Mouse (Mus musculus) midbrain, embryonic 12.5 days (tissue): ENCODE data around the gene Ubl7. TPM values are rescaled to one million over a fixed set of nuclear protein-coding genes. Genes with fewer than 3 reads are reported as not detected.

ENCODE experiments used
- ATAC-seq: fragments of 200-750 bp; cut with Nextera tagmentation; 2 replicates; pipeline ENCODE4 v1.8.0; 2017; ENCODE audit warnings: low read depth, moderate TSS enrichment, moderate library complexity; ENCODE audit not compliant: low FRiP score
- H3K27ac ChIP-seq: fragments of 300-500 bp; sonication (generic); replicated peaks from 2 replicates; pipeline ENCODE4 v1.5.1; 2016; ENCODE audit warnings: mild to moderate bottlenecking
- H3K27me3 ChIP-seq: fragments of 300-500 bp; sonication (generic); 2 replicates; pipeline ENCODE4 v1.6.1; 2016; ENCODE audit warnings: mild to moderate bottlenecking
- H3K36me3 ChIP-seq: fragments of 300-500 bp; sonication (generic); 2 replicates; pipeline ENCODE4 v1.6.1; 2016
- H3K4me1 ChIP-seq: fragments of 300-500 bp; sonication (generic); 2 replicates; pipeline ENCODE4 v1.6.1; 2016
- H3K4me2 ChIP-seq: fragments of 300-500 bp; sonication (generic); replicated peaks from 2 replicates; pipeline ENCODE4 v1.6.1; 2016; ENCODE audit warnings: mild to moderate bottlenecking, moderate library complexity
- H3K4me3 ChIP-seq: fragments of 300-500 bp; sonication (generic); 2 replicates; pipeline ENCODE4 v1.5.1; 2016; ENCODE audit warnings: mild to moderate bottlenecking
- H3K9ac ChIP-seq: fragments of 300-500 bp; sonication (generic); replicated peaks from 2 replicates; pipeline ENCODE4 v1.6.1; 2016; ENCODE audit warnings: mild to moderate bottlenecking, moderate library complexity
- H3K9me3 ChIP-seq: fragments of 300-500 bp; sonication (generic); 2 replicates; pipeline ENCODE4 v1.6.1; 2016; ENCODE audit warnings: mild to moderate bottlenecking
- WGBS: fragments of 180-500 bp; shearing (Covaris S2); methylation state at CpG from one replicate; pipeline ENCODE4 v1.1.7; 2016; 5-methylcytosine and 5-hydroxymethylcytosine counted together
- polyA plus RNA-seq: library from polyadenylated mRNA; unstranded; fragments of >200 nt; fragmentation: Nextera tagmentation; extraction: Ambion mirVana; gene quantifications from 2 replicates; pipeline ENCODE4 v1.2.1, GENCODE M21; 2016

Gene Ubl7
- polyA plus RNA-seq, 1 experiment from 2014 or later = 144 TPM

- H3K9me3 ChIP-seq = no peaks in the 10 kb centered on the region
- 83% methylated on average over 4 of the region's 4 CpGs for WGBS
- H3K4me1 ChIP-seq = peaks cover 12% of the 10 kb centered on the region
- H3K4me2 ChIP-seq = no peak overlapping the region
- no peak overlapping the region for H3K9ac ChIP-seq
- H3K27ac ChIP-seq = no peak overlapping the region
- H3K36me3 ChIP-seq = peaks cover 19% of the 10 kb centered on the region; the same call in 1 of the 2 replicates
- H3K27me3 ChIP-seq = no peaks in the 10 kb centered on the region; the same call in 1 of the 2 replicates
- H3K4me3 ChIP-seq = no peak overlapping the region
- ATAC-seq = no peak
Observed at GRCm38 (mm10) chr9:57963249-57963997, 52.6 kb downstream of the Ubl7 start.

- 58% methylated on average over 5 of the region's 5 CpGs for WGBS
- H3K4me2 ChIP-seq = no peak overlapping the region
- ATAC-seq = no peak
- no peaks in the 10 kb centered on the region for H3K9me3 ChIP-seq
- no peak overlapping the region for H3K4me3 ChIP-seq
- peaks cover 19% of the 10 kb centered on the region; the same call in 1 of the 2 replicates for H3K36me3 ChIP-seq
- no peak overlapping the region for H3K27ac ChIP-seq
- H3K9ac ChIP-seq = no peak overlapping the region
- H3K4me1 ChIP-seq = peaks cover 12% of the 10 kb centered on the region
- H3K27me3 ChIP-seq = no peaks in the 10 kb centered on the region; the same call in 1 of the 2 replicates
Observed at GRCm38 (mm10) chr9:57963998-57964395, 53.2 kb downstream of the Ubl7 start.

GRCm38 (mm10) chr9:57964528-57965250 lies 53.9 kb downstream of the Ubl7 start:
- peaks cover 19% of the 10 kb centered on the region; the same call in 1 of the 2 replicates for H3K36me3 ChIP-seq
- 71% methylated on average over 6 of the region's 6 CpGs for WGBS
- no peaks in the 10 kb centered on the region; the same call in 1 of the 2 replicates for H3K27me3 ChIP-seq
- no peak for ATAC-seq
- no peak overlapping the region for H3K9ac ChIP-seq
- H3K4me3 ChIP-seq = no peak overlapping the region
- no peaks in the 10 kb centered on the region for H3K9me3 ChIP-seq
- no peak overlapping the region for H3K27ac ChIP-seq
- H3K4me2 ChIP-seq = no peak overlapping the region
- H3K4me1 ChIP-seq = peaks cover 12% of the 10 kb centered on the region

- H3K36me3 ChIP-seq = peaks cover 11% of the 10 kb centered on the region; the same call in 1 of the 2 replicates
- ATAC-seq = no peak
- no peaks in the 10 kb centered on the region; the same call in 1 of the 2 replicates for H3K27me3 ChIP-seq
- no peak overlapping the region for H3K27ac ChIP-seq
- no peak overlapping the region for H3K4me2 ChIP-seq
- H3K9me3 ChIP-seq = no peaks in the 10 kb centered on the region
- no peak overlapping the region for H3K9ac ChIP-seq
- peaks cover 12% of the 10 kb centered on the region for H3K4me1 ChIP-seq
- 77% methylated on average over 12 of the region's 12 CpGs for WGBS
- no peak overlapping the region for H3K4me3 ChIP-seq
Observed at GRCm38 (mm10) chr9:57965281-57966185, 54.8 kb downstream of the Ubl7 start.

- WGBS = 81% methylated on average over 14 of the region's 14 CpGs
- Histone ChIP-seq H3K4me1 (peaks cover 6% of the 10 kb centered on the region; the same call in 1 of the 2 replicates), H3K27me3 (no peaks in the 10 kb centered on the region; the same call in 1 of the 2 replicates), H3K27ac (no peak overlapping the region), H3K9ac (no peak overlapping the region), H3K4me3 (no peak overlapping the region), H3K4me2 (no peak overlapping the region), H3K9me3 (no peaks in the 10 kb centered on the region), H3K36me3 (no peaks in the 10 kb centered on the region)
- no peak for ATAC-seq
Observed at GRCm38 (mm10) chr9:57967237-57967960, 56.6 kb downstream of the Ubl7 start.

GRCm38 (mm10) chr9:57968166-57968771 lies 57.5 kb downstream of the Ubl7 start:
- Histone ChIP-seq H3K4me2 (no peak overlapping the region), H3K9ac (no peak overlapping the region), H3K9me3 (no peaks in the 10 kb centered on the region), H3K27ac (no peak overlapping the region), H3K4me3 (no peak overlapping the region), H3K4me1 (peaks cover 6% of the 10 kb centered on the region; the same call in 1 of the 2 replicates), H3K27me3 (no peaks in the 10 kb centered on the region; the same call in 1 of the 2 replicates), H3K36me3 (no peaks in the 10 kb centered on the region)
- no peak for ATAC-seq
- WGBS = 82% methylated on average over 9 of the region's 9 CpGs

GRCm38 (mm10) chr9:57968783-57969542 lies 58.2 kb downstream of the Ubl7 start:
- 88% methylated on average over 8 of the region's 8 CpGs for WGBS
- Histone ChIP-seq H3K36me3 (no peaks in the 10 kb centered on the region), H3K9me3 (no peaks in the 10 kb centered on the region), H3K27ac (no peak overlapping the region), H3K4me2 (no peak overlapping the region), H3K4me3 (no peak overlapping the region), H3K9ac (no peak overlapping the region), H3K27me3 (no peaks in the 10 kb centered on the region; the same call in 1 of the 2 replicates), H3K4me1 (peaks cover 6% of the 10 kb centered on the region; the same call in 1 of the 2 replicates)
- ATAC-seq = no peak

GRCm38 (mm10) chr9:57969736-57970495 lies 59.1 kb downstream of the Ubl7 start:
- 77% methylated on average over 11 of the region's 11 CpGs for WGBS
- Histone ChIP-seq H3K9ac (no peak overlapping the region), H3K4me1 (no peaks in the 10 kb centered on the region), H3K27ac (no peak overlapping the region), H3K9me3 (no peaks in the 10 kb centered on the region), H3K36me3 (no peaks in the 10 kb centered on the region), H3K4me2 (no peak overlapping the region), H3K4me3 (no peak overlapping the region), H3K27me3 (no peaks in the 10 kb centered on the region; the same call in 1 of the 2 replicates)
- ATAC-seq = no peak

- 93% methylated on average over 5 of the region's 5 CpGs for WGBS
- no peak for ATAC-seq
- no peaks in the 10 kb centered on the region for H3K4me1 ChIP-seq
- no peak overlapping the region for H3K27ac ChIP-seq
- no peaks in the 10 kb centered on the region for H3K36me3 ChIP-seq
- H3K9ac ChIP-seq = no peak overlapping the region
- H3K4me3 ChIP-seq = no peak overlapping the region
- no peaks in the 10 kb centered on the region for H3K9me3 ChIP-seq
- H3K4me2 ChIP-seq = no peak overlapping the region
- no peaks in the 10 kb centered on the region for H3K27me3 ChIP-seq
Observed at GRCm38 (mm10) chr9:57971413-57971812, 60.6 kb downstream of the Ubl7 start.

- Histone ChIP-seq H3K4me3 (no peak overlapping the region), H3K9ac (no peak overlapping the region), H3K36me3 (no peaks in the 10 kb centered on the region), H3K4me2 (no peak overlapping the region), H3K27me3 (no peaks in the 10 kb centered on the region), H3K9me3 (no peaks in the 10 kb centered on the region), H3K4me1 (no peaks in the 10 kb centered on the region), H3K27ac (no peak overlapping the region)
- ATAC-seq = no peak
- WGBS = 65% methylated on average over 9 of the region's 9 CpGs
Observed at GRCm38 (mm10) chr9:57972141-57972591, 61.4 kb downstream of the Ubl7 start.
